Mouse (Mus musculus): Measurements from ENCODE around the gene Nobox. TPM values are rescaled to one million over a fixed set of nuclear protein-coding genes. Genes with fewer than 3 reads are reported as not detected.

The Nobox gene
- polyA plus RNA-seq, 2 experiments = 0.20 to 0.22 TPM

DNA sequence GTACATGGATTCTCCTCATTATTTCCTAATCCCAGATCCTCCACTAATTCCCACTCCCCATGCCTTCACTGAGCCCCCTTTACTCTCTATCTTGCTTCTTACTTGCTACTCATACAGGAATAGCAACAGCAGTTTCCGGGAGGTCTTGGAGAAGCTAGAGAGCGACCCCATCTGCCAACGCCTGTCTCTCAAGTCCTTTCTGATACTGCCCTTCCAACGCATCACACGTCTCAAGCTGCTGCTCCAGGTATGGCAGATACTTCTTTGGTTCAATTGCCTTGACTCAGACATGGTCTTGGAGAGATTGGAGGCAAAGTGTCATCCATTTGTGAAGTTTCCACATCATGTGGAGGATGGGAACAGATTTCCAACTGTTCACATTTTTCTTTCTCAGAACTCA, 28.9 kb downstream of the Nobox start:
- Histone ChIP-seq H3K4me2 (replicated peaks; ENCODE audit: low read depth, low read length, severe bottlenecking) (no peak overlapping the region), H3K9ac (ENCODE audit: low read depth, low read length, severe bottlenecking) (no peak overlapping the region), H3K27ac (replicated peaks; ENCODE audit: low read depth, low read length) (no peak overlapping the region), H3K36me3 (ENCODE audit: control insufficient read depth, insufficient read depth, low read length) (peaks cover 28% of the 10 kb centered on the region), H3K9me3 (ENCODE audit: control insufficient read depth, low read length) (no peaks in the 10 kb centered on the region), H3K4me1 (ENCODE audit: control insufficient read depth, insufficient read depth, low read length) (no peaks in the 10 kb centered on the region), H3K4me3 (replicated peaks; ENCODE audit: low read length) (no peak overlapping the region), H3K27me3 (ENCODE audit: control insufficient read depth, insufficient read depth, low read length) (no peaks in the 10 kb centered on the region)
- TF ChIP-seq POLR2A (IDR thresholded peaks at IDR 0.05; ENCODE audit: borderline replicate concordance, extremely low read depth, insufficient read depth, insufficient read length) = no peak
- WGBS = 90% methylated on average over 5 of the region's 5 CpGs
- DNase-seq (ENCODE audit: low spot score) (no peak), ATAC-seq (ENCODE audit: low FRiP score, low read depth) (no peak)

DNA sequence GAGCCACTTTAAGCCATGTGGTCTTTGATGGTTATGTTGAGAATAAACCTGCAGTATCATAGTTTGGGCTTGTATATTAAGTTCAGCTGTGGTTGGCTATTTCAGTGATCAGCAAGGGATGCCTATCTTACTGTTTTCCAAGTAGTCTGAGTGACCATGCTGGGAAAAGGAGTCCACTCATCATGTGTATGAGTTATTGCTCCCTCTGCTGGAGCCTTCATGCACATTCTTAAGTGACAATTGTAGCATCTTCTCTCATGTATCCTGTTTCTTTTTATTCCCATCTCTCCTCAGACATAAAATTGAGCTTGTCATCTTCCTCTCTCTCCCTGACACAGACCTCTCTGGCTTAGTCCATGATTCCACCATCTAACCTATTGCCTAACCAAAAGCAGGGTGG, 31.1 kb downstream of the Nobox start:
- H3K9ac ChIP-seq (ENCODE audit: low read depth, low read length, severe bottlenecking) = no peak overlapping the region
- no peaks in the 10 kb centered on the region for H3K4me1 ChIP-seq (ENCODE audit: control insufficient read depth, insufficient read depth, low read length)
- H3K4me2 ChIP-seq (replicated peaks; ENCODE audit: low read depth, low read length, severe bottlenecking) = no peak overlapping the region
- H3K36me3 ChIP-seq (ENCODE audit: control insufficient read depth, insufficient read depth, low read length) = peaks cover 25% of the 10 kb centered on the region
- DNase-seq (ENCODE audit: low spot score) (no peak), ATAC-seq (ENCODE audit: low FRiP score, low read depth) (no peak)
- no peaks in the 10 kb centered on the region for H3K27me3 ChIP-seq (ENCODE audit: control insufficient read depth, insufficient read depth, low read length)
- TF ChIP-seq POLR2A (IDR thresholded peaks at IDR 0.05; ENCODE audit: borderline replicate concordance, extremely low read depth, insufficient read depth, insufficient read length) = no peak
- no peak overlapping the region for H3K4me3 ChIP-seq (replicated peaks; ENCODE audit: low read length)
- H3K27ac ChIP-seq (replicated peaks; ENCODE audit: low read depth, low read length) = no peak overlapping the region
- no peaks in the 10 kb centered on the region for H3K9me3 ChIP-seq (ENCODE audit: control insufficient read depth, low read length)

DNA sequence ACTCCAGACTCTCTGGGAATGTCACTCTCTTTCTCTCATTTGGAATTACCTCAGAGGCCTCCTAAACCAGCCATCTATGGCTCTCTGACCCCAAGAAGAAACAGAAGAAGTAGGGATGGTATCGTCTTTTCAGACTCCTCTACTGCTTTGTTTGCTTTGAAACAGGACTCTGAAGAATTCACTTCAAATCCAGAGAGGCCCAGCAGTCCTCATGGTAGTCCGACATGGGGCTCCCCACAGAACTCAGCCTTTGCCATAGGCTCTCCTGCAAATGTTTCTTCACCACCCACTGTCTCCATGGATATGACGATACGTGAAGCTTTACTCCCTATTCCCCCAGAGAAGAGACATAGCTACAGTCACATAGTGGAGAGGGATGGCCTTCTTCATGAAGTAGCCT, 35.2 kb downstream of the Nobox start:
- 87% methylated on average over 4 of the region's 4 CpGs for WGBS
- no peak overlapping the region for H3K4me3 ChIP-seq (replicated peaks; ENCODE audit: low read length)
- H3K27me3 ChIP-seq (ENCODE audit: control insufficient read depth, insufficient read depth, low read length) = no peaks in the 10 kb centered on the region
- no peak for TF ChIP-seq POLR2A (IDR thresholded peaks at IDR 0.05; ENCODE audit: borderline replicate concordance, extremely low read depth, insufficient read depth, insufficient read length)
- H3K36me3 ChIP-seq (ENCODE audit: control insufficient read depth, insufficient read depth, low read length) = peaks cover 7% of the 10 kb centered on the region
- H3K4me1 ChIP-seq (ENCODE audit: control insufficient read depth, insufficient read depth, low read length) = no peaks in the 10 kb centered on the region
- no peak overlapping the region for H3K27ac ChIP-seq (replicated peaks; ENCODE audit: low read depth, low read length)
- no peaks in the 10 kb centered on the region for H3K9me3 ChIP-seq (ENCODE audit: control insufficient read depth, low read length)
- DNase-seq (ENCODE audit: low spot score) (no peak), ATAC-seq (ENCODE audit: low FRiP score, low read depth) (no peak)
- no peak overlapping the region for H3K4me2 ChIP-seq (replicated peaks; ENCODE audit: low read depth, low read length, severe bottlenecking)
- H3K9ac ChIP-seq (ENCODE audit: low read depth, low read length, severe bottlenecking) = no peak overlapping the region

DNA sequence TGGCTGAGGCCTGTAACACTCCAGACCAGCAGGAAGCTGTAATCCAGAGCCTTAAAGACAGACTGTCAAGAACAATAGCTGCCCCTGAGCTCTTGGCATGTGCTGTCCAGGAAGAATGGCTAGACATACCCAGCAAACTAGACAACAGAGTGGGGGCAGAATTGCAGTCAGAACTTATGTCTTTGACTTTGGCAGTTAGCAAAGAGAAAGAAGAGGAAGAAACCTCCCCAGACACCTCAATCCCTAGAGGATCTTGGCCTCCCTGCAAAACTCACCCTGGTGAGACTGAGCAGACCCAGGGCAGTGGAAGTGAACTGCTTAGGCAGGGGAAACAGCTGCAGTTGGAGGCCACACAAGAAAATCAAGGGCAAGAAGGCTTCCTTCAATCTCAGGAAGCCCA, 36.8 kb downstream of the Nobox start:
- DNase-seq (ENCODE audit: low spot score) = no peak
- no peak overlapping the region for H3K4me3 ChIP-seq (replicated peaks; ENCODE audit: low read length)
- no peak for ATAC-seq (ENCODE audit: low FRiP score, low read depth)
- no peaks in the 10 kb centered on the region for H3K4me1 ChIP-seq (ENCODE audit: control insufficient read depth, insufficient read depth, low read length)
- H3K4me2 ChIP-seq (replicated peaks; ENCODE audit: low read depth, low read length, severe bottlenecking) = no peak overlapping the region
- no peaks in the 10 kb centered on the region for H3K9me3 ChIP-seq (ENCODE audit: control insufficient read depth, low read length)
- no peak for TF ChIP-seq POLR2A (IDR thresholded peaks at IDR 0.05; ENCODE audit: borderline replicate concordance, extremely low read depth, insufficient read depth, insufficient read length)
- peaks cover 7% of the 10 kb centered on the region for H3K36me3 ChIP-seq (ENCODE audit: control insufficient read depth, insufficient read depth, low read length)
- H3K9ac ChIP-seq (ENCODE audit: low read depth, low read length, severe bottlenecking) = no peak overlapping the region
- H3K27ac ChIP-seq (replicated peaks; ENCODE audit: low read depth, low read length) = no peak overlapping the region
- no peaks in the 10 kb centered on the region for H3K27me3 ChIP-seq (ENCODE audit: control insufficient read depth, insufficient read depth, low read length)

DNA sequence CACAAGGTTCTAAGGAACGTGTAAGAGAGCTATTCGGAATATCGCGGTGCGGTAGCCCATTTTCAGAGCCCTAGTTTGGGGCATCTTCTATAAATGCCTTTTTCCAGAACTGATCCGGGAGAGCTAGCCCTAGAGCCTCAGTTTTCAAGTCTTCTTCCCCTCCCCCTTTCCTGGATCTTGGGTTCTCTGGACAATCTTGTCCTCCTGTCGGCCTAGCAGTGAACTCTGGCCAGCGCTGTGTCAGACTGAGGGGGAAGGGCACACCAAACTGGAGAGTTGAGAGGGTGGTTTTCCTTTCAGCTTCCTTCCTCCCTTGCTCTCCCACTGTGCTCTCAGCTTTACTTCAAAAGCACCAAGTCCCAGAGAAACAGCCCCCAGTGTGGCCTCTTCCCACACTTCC, 43.0 kb downstream of the Nobox start:
- no peak for ATAC-seq (ENCODE audit: low FRiP score, low read depth)
- Histone ChIP-seq H3K27ac (replicated peaks; ENCODE audit: low read depth, low read length) (no peak overlapping the region), H3K4me3 (replicated peaks; ENCODE audit: low read length) (peak overlapping the region; percentile 57), H3K27me3 (ENCODE audit: control insufficient read depth, insufficient read depth, low read length) (no peaks in the 10 kb centered on the region), H3K4me1 (ENCODE audit: control insufficient read depth, insufficient read depth, low read length) (0 out of 2 replicates have a peak, but pooled peaks cover 2% of the 10 kb centered on the region), H3K9ac (ENCODE audit: low read depth, low read length, severe bottlenecking) (peak overlapping the region; percentile 82), H3K36me3 (ENCODE audit: control insufficient read depth, insufficient read depth, low read length) (no peaks in the 10 kb centered on the region), H3K9me3 (ENCODE audit: control insufficient read depth, low read length) (no peaks in the 10 kb centered on the region), H3K4me2 (replicated peaks; ENCODE audit: low read depth, low read length, severe bottlenecking) (peak overlapping the region; percentile 82)
- DNase-seq (ENCODE audit: low spot score) = peak; percentile 5
- WGBS = 4% methylated on average over 8 of the region's 8 CpGs
- TF ChIP-seq POLR2A (IDR thresholded peaks at IDR 0.05; ENCODE audit: borderline replicate concordance, extremely low read depth, insufficient read depth, insufficient read length) = no peak
